Mouse (Mus musculus) small intestine, adult 2 months (tissue): ENCODE measurements around the gene Rbfox1. TPM values are rescaled to one million over a fixed set of nuclear protein-coding genes. Genes with fewer than 3 reads are reported as not detected.

Experiments used
- H3K27ac ChIP-seq: fragments of 200-500 bp; 2 replicates; pipeline ENCODE4 v1.5.1; 2012; ENCODE audit warnings: low read depth, low read length, control low read depth, inconsistent platforms; ENCODE audit not compliant: insufficient read depth
- H3K27me3 ChIP-seq: fragments of 200-500 bp; 2 replicates; pipeline ENCODE4 v1.6.1; 2012; ENCODE audit warnings: mild to moderate bottlenecking, moderate library complexity, low read length, inconsistent platforms; ENCODE audit not compliant: control insufficient read depth, insufficient read depth
- H3K36me3 ChIP-seq: fragments of 200-500 bp; 2 replicates; pipeline ENCODE4 v1.6.1; 2012; ENCODE audit warnings: mild to moderate bottlenecking, low read length, control low read depth, inconsistent platforms; ENCODE audit not compliant: control insufficient read depth, insufficient read depth
- H3K4me1 ChIP-seq: fragments of 200-500 bp; 2 replicates; pipeline ENCODE4 v1.6.1; 2012; ENCODE audit warnings: low read length, inconsistent platforms, mixed read lengths; ENCODE audit not compliant: control insufficient read depth, insufficient read depth, insufficient read length
- H3K4me3 ChIP-seq: fragments of 200-500 bp; 2 replicates; pipeline ENCODE4 v1.5.1; 2012; ENCODE audit warnings: low read depth, mild to moderate bottlenecking, control low read depth, inconsistent platforms, low read length, moderate library complexity
- CTCF ChIP-seq: fragments of 200-500 bp; IDR thresholded peaks from 2 replicates; pipeline ENCODE4 v1.5.1; 2012; ENCODE audit warnings: low read depth, mild to moderate bottlenecking, control low read depth, inconsistent platforms, low read length, moderate library complexity, mixed read lengths; ENCODE audit not compliant: insufficient replicate concordance, insufficient read length; ENCODE audit errors: extremely low read depth
- POLR2A ChIP-seq: fragments of 200-500 bp; IDR thresholded peaks from 2 replicates; pipeline ENCODE4 v1.6.1; 2012; ENCODE audit warnings: low read depth, mild to moderate bottlenecking, control low read depth, inconsistent platforms, low read length, moderate library complexity
- WGBS: fragments of 180-500 bp; shearing (Covaris S2); methylation state at CpG from one replicate; pipeline ENCODE4 v1.1.7; 2018; 5-methylcytosine and 5-hydroxymethylcytosine counted together
- polyA plus RNA-seq: library from polyadenylated mRNA; depleted of rRNA; stranded (reverse); fragments of >200 nt; gene quantifications from 2 replicates; pipeline ENCODE4 v1.2.3, GENCODE M21; 2012

Rbfox1 gene
- polyA plus RNA-seq, 1 experiment = 0.72 TPM

- no peaks in the 10 kb centered on the region for H3K4me1 ChIP-seq
- no peak for TF ChIP-seq CTCF
- no peak overlapping the region for H3K4me3 ChIP-seq
- H3K27ac ChIP-seq = no peak overlapping the region
- no peaks in the 10 kb centered on the region for H3K36me3 ChIP-seq
- WGBS = 72% methylated on average over 6 of the region's 6 CpGs
- no peaks in the 10 kb centered on the region for H3K27me3 ChIP-seq
These were observed 944.9 kb downstream of the Rbfox1 start for GRCm38 (mm10) chr16:6829892-6830524.

- no peaks in the 10 kb centered on the region for H3K27me3 ChIP-seq
- H3K4me1 ChIP-seq = no peaks in the 10 kb centered on the region
- TF ChIP-seq POLR2A (no peak), CTCF (no peak)
- no peaks in the 10 kb centered on the region for H3K36me3 ChIP-seq
- H3K27ac ChIP-seq = no peak overlapping the region
- H3K4me3 ChIP-seq = no peak overlapping the region
These were observed 948.3 kb downstream of the Rbfox1 start for GRCm38 (mm10) chr16:6833486-6833885.

GRCm38 (mm10) chr16:6835051-6835450 is 949.9 kb downstream of the Rbfox1 start:
- Histone ChIP-seq H3K4me1 (no peaks in the 10 kb centered on the region), H3K36me3 (no peaks in the 10 kb centered on the region), H3K27ac (no peak overlapping the region), H3K27me3 (no peaks in the 10 kb centered on the region), H3K4me3 (no peak overlapping the region)
- TF ChIP-seq CTCF (no peak), POLR2A (no peak)
- WGBS = 24% methylated on average over 5 of the region's 5 CpGs

- no peaks in the 10 kb centered on the region for H3K36me3 ChIP-seq
- no peak for TF ChIP-seq CTCF
- TF ChIP-seq POLR2A = no peak
- WGBS = 33% methylated on average over 15 of the region's 15 CpGs
- no peaks in the 10 kb centered on the region for H3K4me1 ChIP-seq
- no peak overlapping the region for H3K27ac ChIP-seq
- H3K27me3 ChIP-seq = no peaks in the 10 kb centered on the region
- H3K4me3 ChIP-seq = no peak overlapping the region
These were observed 954.3 kb downstream of the Rbfox1 start for GRCm38 (mm10) chr16:6839299-6839995.

- Histone ChIP-seq H3K36me3 (no peaks in the 10 kb centered on the region), H3K4me1 (no peaks in the 10 kb centered on the region), H3K27me3 (no peaks in the 10 kb centered on the region), H3K4me3 (no peak overlapping the region), H3K27ac (no peak overlapping the region)
- TF ChIP-seq POLR2A = no peak
- TF ChIP-seq CTCF = no peak
- WGBS = 61% methylated on average over 3 of the region's 3 CpGs
These were observed 954.9 kb downstream of the Rbfox1 start for GRCm38 (mm10) chr16:6840007-6840406.

- 81% methylated on average over 7 of the region's 7 CpGs for WGBS
- TF ChIP-seq POLR2A (no peak), CTCF (no peak)
- Histone ChIP-seq H3K4me1 (no peaks in the 10 kb centered on the region), H3K36me3 (no peaks in the 10 kb centered on the region), H3K4me3 (no peak overlapping the region), H3K27ac (no peak overlapping the region), H3K27me3 (no peaks in the 10 kb centered on the region)
These were observed 955.3 kb downstream of the Rbfox1 start for GRCm38 (mm10) chr16:6840461-6840860.

- Histone ChIP-seq H3K4me3 (no peak overlapping the region), H3K4me1 (no peaks in the 10 kb centered on the region), H3K36me3 (no peaks in the 10 kb centered on the region), H3K27me3 (no peaks in the 10 kb centered on the region), H3K27ac (no peak overlapping the region)
- TF ChIP-seq CTCF = no peak
- TF ChIP-seq POLR2A = no peak
- WGBS = 61% methylated on average over 8 of the region's 8 CpGs
These were observed 957.1 kb downstream of the Rbfox1 start for GRCm38 (mm10) chr16:6842066-6842785.
